Mouse (Mus musculus): ENCODE measurements around the gene Ms4a5.

- no peak for TF ChIP-seq USF2 (IDR thresholded peaks at IDR 0.05; ENCODE audit: borderline replicate concordance in 1 of 2, insufficient read depth in 1 of 2, low read depth in 1 of 2, low read length in 2 of 2)
- TF ChIP-seq CTCF (IDR thresholded peaks at IDR 0.05 in 2 of 3, conservative IDR thresholded peaks at IDR 0.05 in 1 of 3; ENCODE audit: control insufficient read depth in 1 of 3, insufficient read depth in 1 of 3, low read depth in 2 of 3, low read length in 3 of 3, poor library complexity in 1 of 3, severe bottlenecking in 1 of 3): no peak
- TF ChIP-seq POLR2AphosphoS5 (IDR thresholded peaks at IDR 0.05; ENCODE audit: borderline replicate concordance, low read depth, low read length): no peak
- TF ChIP-seq POLR2A (IDR thresholded peaks at IDR 0.05; ENCODE audit: control insufficient read depth in 1 of 2, insufficient read depth in 1 of 2, low read depth in 1 of 2, low read length in 2 of 2, poor library complexity in 1 of 2): no peak
- no peak for TF ChIP-seq USF1 (IDR thresholded peaks at IDR 0.05; ENCODE audit: low read depth, low read length)
- TF ChIP-seq E2F4 (IDR thresholded peaks at IDR 0.05; ENCODE audit: borderline replicate concordance, low read depth, low read length): no peak
- TF ChIP-seq MAZ (IDR thresholded peaks at IDR 0.05; ENCODE audit: low read depth, low read length): no peak
- no peak for TF ChIP-seq MAX (IDR thresholded peaks at IDR 0.05; ENCODE audit: low read length)
- no peak for TF ChIP-seq EP300 (IDR thresholded peaks at IDR 0.05; ENCODE audit: low read depth in 1 of 2, low read length in 2 of 2)
- no peak for TF ChIP-seq ELF1 (IDR thresholded peaks at IDR 0.05; ENCODE audit: low read depth, low read length)
- TF ChIP-seq SIN3A (IDR thresholded peaks at IDR 0.05; ENCODE audit: low read length): no peak
- no peak for TF ChIP-seq BHLHE40 (IDR thresholded peaks at IDR 0.05; ENCODE audit: borderline replicate concordance, low read depth, low read length)
- TF ChIP-seq MAFK (IDR thresholded peaks at IDR 0.05; ENCODE audit: borderline replicate concordance, low read depth, low read length): no peak
Measured at GRCm38 (mm10) chr19:11292990-11293389, 9.3 kb upstream of the Ms4a5 start.

Measured in MEL (cell line).